Mouse (Mus musculus) hindbrain, postnatal 0 days (tissue): ENCODE measurements around the gene Car5a. TPM values are rescaled to one million over a fixed set of nuclear protein-coding genes. Genes with fewer than 3 reads are reported as not detected.
A peak's percentile ranks its signal among the peaks of the same experiment; 100 is the strongest.

ENCODE experiments used
- ATAC-seq: fragments of 200-750 bp; cut with Nextera tagmentation; 2 replicates; pipeline ENCODE4 v1.8.0; 2017; ENCODE audit warnings: mild to moderate bottlenecking, moderate TSS enrichment, moderate library complexity
- DNase-seq: peaks from one replicate; pipeline ENCODE4 v3.0.0-alpha.2; 2015; ENCODE audit warnings: low spot score
- H3K27ac ChIP-seq: fragments of 300-500 bp; sonication (generic); 2 replicates; pipeline ENCODE4 v1.5.1; 2014; ENCODE audit warnings: mild to moderate bottlenecking
- H3K27me3 ChIP-seq: fragments of 300-500 bp; sonication (generic); 2 replicates; pipeline ENCODE4 v1.6.1; 2014; ENCODE audit warnings: low read length, mixed read lengths; ENCODE audit not compliant: insufficient read depth
- H3K36me3 ChIP-seq: fragments of 300-500 bp; sonication (generic); 2 replicates; pipeline ENCODE4 v1.6.1; 2014; ENCODE audit warnings: low read length, mixed read lengths; ENCODE audit not compliant: insufficient read depth
- H3K4me1 ChIP-seq: fragments of 300-500 bp; sonication (generic); 2 replicates; pipeline ENCODE4 v1.6.1; 2014; ENCODE audit warnings: antibody characterized with exemption, low read length, mixed read lengths; ENCODE audit not compliant: insufficient read depth
- H3K4me2 ChIP-seq: fragments of 300-500 bp; sonication (generic); 2 replicates; pipeline ENCODE4 v1.6.1; 2014; ENCODE audit warnings: low read depth, mild to moderate bottlenecking, low read length, moderate library complexity, mixed read lengths
- H3K4me3 ChIP-seq: fragments of 300-500 bp; sonication (generic); 2 replicates; pipeline ENCODE4 v1.5.1; 2014; ENCODE audit warnings: low read length
- H3K9ac ChIP-seq: fragments of 300-500 bp; sonication (generic); replicated peaks from 2 replicates; pipeline ENCODE4 v1.6.1; 2014; ENCODE audit warnings: mild to moderate bottlenecking, low read length, moderate library complexity, mixed read lengths
- H3K9me3 ChIP-seq: fragments of 300-500 bp; sonication (generic); 2 replicates; pipeline ENCODE4 v1.6.1; 2016; ENCODE audit warnings: low read length, mixed read lengths
- CTCF ChIP-seq: IDR thresholded peaks from 2 replicates; pipeline ENCODE4 v1.5.1; 2016; ENCODE audit warnings: antibody characterized with exemption, control low read depth, low read depth
- WGBS: fragments of 180-500 bp; shearing (Covaris S2); extraction: QIAGEN DNeasy Blood & Tissue Kit; methylation state at CpG from one replicate; pipeline ENCODE4 v1.1.7; 2014; 5-methylcytosine and 5-hydroxymethylcytosine counted together
- polyA plus RNA-seq: library from polyadenylated mRNA; unstranded; fragments of >200 nt; fragmentation: Nextera tagmentation; extraction: Ambion mirVana; gene quantifications from 2 replicates; pipeline ENCODE4 v1.2.1, GENCODE M21; 2015
- total RNA-seq: library from RNA; depleted of rRNA; stranded (reverse); fragments of >200 nt; gene quantifications from 2 replicates; pipeline ENCODE4 v1.2.3, GENCODE M21; 2014

Gene Car5a
- total and polyA plus RNA-seq, 2 experiments from 2014 or later = 0.23 to 0.42 TPM

DNA sequence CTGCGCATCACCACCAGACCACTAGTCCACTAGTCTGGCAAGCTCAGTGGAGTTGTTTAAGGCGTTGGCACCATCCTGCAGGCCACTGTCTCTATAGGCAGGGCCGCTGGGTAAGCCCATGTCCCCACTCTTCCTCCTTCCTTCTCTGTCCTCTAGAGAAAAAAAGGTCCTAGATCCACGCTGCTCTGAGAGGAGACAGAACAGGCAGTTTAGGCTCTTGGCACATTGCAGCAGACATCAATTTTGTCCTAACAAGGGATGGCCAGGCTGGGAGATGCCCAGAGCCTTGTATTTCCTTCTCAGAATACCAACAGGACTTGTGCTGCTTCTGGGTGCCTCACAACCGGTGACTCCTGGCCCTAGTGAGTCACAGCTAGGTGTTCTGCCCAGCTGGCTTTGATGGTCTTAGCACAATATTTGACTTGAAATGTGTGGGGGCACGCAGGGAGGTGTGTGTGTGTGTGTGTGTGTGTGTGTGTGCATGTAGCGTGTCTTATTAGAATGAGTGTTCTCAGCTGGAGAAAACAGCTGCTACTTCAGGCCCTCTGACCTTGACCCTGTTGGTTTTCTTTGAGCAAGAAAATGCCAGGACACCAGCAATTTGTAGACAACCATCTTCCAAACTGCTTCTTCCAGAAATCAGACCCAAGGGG lies 66.8 kb downstream of the Car5a start:
- WGBS = 86% methylated on average over 7 of the region's 7 CpGs

GRCm38 (mm10) chr8:121877212-121877611 lies 67.5 kb downstream of the Car5a start:
- Histone ChIP-seq H3K9me3 (no peaks in the 10 kb centered on the region), H3K4me2 (no peak overlapping the region), H3K27ac (no peak overlapping the region), H3K4me1 (peaks cover 2% of the 10 kb centered on the region), H3K9ac (no peak overlapping the region), H3K4me3 (no peak overlapping the region), H3K27me3 (no peaks in the 10 kb centered on the region), H3K36me3 (peaks cover 20% of the 10 kb centered on the region)
- DNase-seq = no peak
- no peak for TF ChIP-seq CTCF
- ATAC-seq = no peak
- 61% methylated on average over 5 of the region's 5 CpGs for WGBS

More for the DNA sequence above, 66.8 kb downstream of the Car5a start:
- TF ChIP-seq CTCF = no peak
- Histone ChIP-seq H3K4me3 (no peak overlapping the region), H3K27ac (no peak overlapping the region), H3K4me2 (no peak overlapping the region), H3K9me3 (no peaks in the 10 kb centered on the region), H3K27me3 (no peaks in the 10 kb centered on the region), H3K36me3 (peaks cover 27% of the 10 kb centered on the region), H3K9ac (no peak overlapping the region), H3K4me1 (no peaks in the 10 kb centered on the region)
- DNase-seq = no peak
- ATAC-seq = no peak

GRCm38 (mm10) chr8:121875517-121875916 lies 69.2 kb downstream of the Car5a start:
- Histone ChIP-seq H3K27me3 (no peaks in the 10 kb centered on the region), H3K36me3 (0 out of 2 replicates have a peak, but pooled peaks cover 4% of the 10 kb centered on the region), H3K9ac (no peak overlapping the region), H3K27ac (no peak overlapping the region), H3K4me3 (no peak overlapping the region), H3K4me2 (no peak overlapping the region), H3K4me1 (peaks cover 7% of the 10 kb centered on the region), H3K9me3 (no peaks in the 10 kb centered on the region)
- ATAC-seq (no peak), DNase-seq (no peak)
- no peak for TF ChIP-seq CTCF
- WGBS = 82% methylated on average over 9 of the region's 9 CpGs

- H3K9me3 ChIP-seq = no peaks in the 10 kb centered on the region
These were observed 69.7 kb downstream of the Car5a start for GRCm38 (mm10) chr8:121875045-121875444.

GRCm38 (mm10) chr8:121874031-121874430 lies 70.7 kb downstream of the Car5a start:
- Histone ChIP-seq H3K4me1 (peaks cover 7% of the 10 kb centered on the region), H3K36me3 (no peaks in the 10 kb centered on the region), H3K4me2 (no peak overlapping the region), H3K27ac (no peak overlapping the region), H3K4me3 (no peak overlapping the region), H3K9me3 (no peaks in the 10 kb centered on the region), H3K9ac (no peak overlapping the region), H3K27me3 (no peaks in the 10 kb centered on the region)
- peak; percentile 63 for TF ChIP-seq CTCF
- DNase-seq = peak; percentile 54
- 69% methylated on average over 9 of the region's 9 CpGs for WGBS
- ATAC-seq = no peak; the same call in 1 of the 2 replicates

More at GRCm38 (mm10) chr8:121875045-121875444, 69.7 kb downstream of the Car5a start:
- Histone ChIP-seq H3K4me2 (no peak overlapping the region), H3K27ac (no peak overlapping the region), H3K4me3 (no peak overlapping the region), H3K9ac (no peak overlapping the region), H3K4me1 (peaks cover 7% of the 10 kb centered on the region), H3K27me3 (no peaks in the 10 kb centered on the region), H3K36me3 (no peaks in the 10 kb centered on the region)
- no peak for DNase-seq
- WGBS = 65% methylated on average over 3 of the region's 3 CpGs
- ATAC-seq = no peak
- no peak for TF ChIP-seq CTCF

DNA sequence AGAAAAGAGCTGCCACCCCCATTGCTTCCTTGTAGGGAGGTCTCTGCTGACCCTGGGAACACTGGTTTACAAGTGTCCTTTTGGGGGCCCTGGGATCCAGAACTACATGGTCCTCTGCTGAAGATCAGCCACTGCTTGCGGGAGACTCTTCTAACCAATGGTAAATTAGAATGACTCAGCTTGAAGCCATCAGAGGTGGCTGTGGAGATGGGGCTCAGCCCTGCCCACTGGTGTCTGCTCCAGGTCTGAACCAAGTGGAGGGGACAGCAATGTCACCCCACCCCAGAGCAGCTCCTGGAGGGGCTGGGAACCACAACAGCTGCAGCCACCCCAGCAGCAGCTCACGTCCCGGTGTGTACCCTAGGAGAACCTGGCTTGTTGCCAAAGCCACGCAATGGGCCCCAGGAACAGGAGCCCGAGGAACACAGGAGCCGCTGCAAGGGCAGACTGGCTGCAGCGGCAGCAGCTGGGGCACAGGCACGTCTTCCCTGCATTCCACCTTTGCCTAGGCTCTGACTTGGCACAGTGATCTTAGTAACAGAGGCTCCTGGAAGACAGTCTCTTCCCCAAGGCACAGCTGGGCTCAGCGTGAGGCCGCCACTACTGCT lies 72.8 kb downstream of the Car5a start:
- ATAC-seq (peak; percentile 30; the same call in 1 of the 2 replicates), DNase-seq (no peak)
- Histone ChIP-seq H3K27me3 (no peaks in the 10 kb centered on the region), H3K4me1 (peaks cover 7% of the 10 kb centered on the region), H3K27ac (no peak overlapping the region), H3K4me2 (no peak overlapping the region), H3K36me3 (no peaks in the 10 kb centered on the region), H3K4me3 (no peak overlapping the region), H3K9me3 (no peaks in the 10 kb centered on the region), H3K9ac (no peak overlapping the region)
- WGBS = 20% methylated on average over 10 of the region's 10 CpGs
- no peak for TF ChIP-seq CTCF

DNA sequence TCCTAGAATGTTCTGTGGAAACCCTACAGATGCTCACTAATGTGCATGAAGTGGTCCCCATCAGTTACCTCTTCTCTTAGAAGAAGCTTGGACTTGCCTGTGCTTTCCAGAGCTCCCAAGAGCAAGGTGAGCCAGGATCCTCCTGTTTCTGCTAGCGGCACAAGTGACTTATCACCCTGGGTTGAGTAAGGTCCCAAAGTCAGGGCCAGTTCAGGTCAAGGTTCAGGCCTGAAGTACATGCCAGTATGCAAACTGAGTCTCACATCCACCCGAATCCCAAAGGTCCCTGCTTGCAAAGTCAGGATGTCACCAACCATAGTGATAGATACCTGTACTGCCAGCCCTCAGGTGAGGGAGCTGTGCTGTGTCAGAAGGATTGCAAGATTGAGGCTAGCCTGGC lies 74.5 kb downstream of the Car5a start:
- Histone ChIP-seq H3K4me1 (peaks cover 7% of the 10 kb centered on the region), H3K4me3 (no peak overlapping the region), H3K9me3 (no peaks in the 10 kb centered on the region), H3K4me2 (no peak overlapping the region), H3K9ac (no peak overlapping the region), H3K36me3 (no peaks in the 10 kb centered on the region), H3K27ac (no peak overlapping the region), H3K27me3 (no peaks in the 10 kb centered on the region)
- TF ChIP-seq CTCF = no peak
- 93% methylated on average over 2 of the region's 2 CpGs for WGBS
- ATAC-seq = no peak
- DNase-seq = no peak
